Mouse (Mus musculus) ovary, adult 18-20 months (tissue): ENCODE results near the gene Fam185a.

Source experiments
- DNase-seq: peaks from one replicate; pipeline ENCODE4 v3.0.0; 2022; ENCODE audit warnings: low spot score, mixed read lengths

The Fam185a gene

DNA sequence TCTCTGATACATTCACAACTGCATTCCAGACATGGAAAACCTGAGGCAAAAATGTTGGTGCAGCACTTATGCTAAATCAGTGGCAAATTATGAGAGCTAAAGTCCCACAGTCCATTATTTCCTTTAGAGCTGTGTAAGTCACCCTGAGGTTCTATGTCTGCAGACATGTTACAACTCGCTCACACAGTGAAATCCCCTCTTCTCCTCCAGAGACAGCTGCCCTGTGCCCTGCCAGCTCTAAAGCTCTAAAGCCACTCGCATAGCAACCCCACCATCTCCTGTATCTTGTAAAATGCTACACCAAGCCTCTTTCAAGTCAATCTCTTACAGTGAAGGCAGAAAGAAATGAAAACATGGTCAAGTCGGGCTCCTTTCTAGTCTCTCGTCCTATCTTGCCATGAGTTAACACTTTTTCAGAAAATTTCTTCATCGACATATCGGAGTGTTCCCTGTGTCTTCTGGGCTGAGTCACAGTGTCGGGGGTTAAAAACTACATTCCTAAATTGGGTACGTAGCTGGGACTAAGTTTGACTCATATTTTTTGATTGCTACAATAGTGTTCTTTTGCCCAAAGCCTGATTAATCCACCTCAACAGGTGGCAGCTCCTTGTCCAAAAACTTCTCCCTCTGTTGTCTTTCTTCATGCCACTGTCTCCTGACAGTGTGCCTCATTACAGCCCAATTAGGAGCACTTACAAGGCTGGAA is 68.7 kb downstream of the Fam185a start:
- no peak for DNase-seq

DNA sequence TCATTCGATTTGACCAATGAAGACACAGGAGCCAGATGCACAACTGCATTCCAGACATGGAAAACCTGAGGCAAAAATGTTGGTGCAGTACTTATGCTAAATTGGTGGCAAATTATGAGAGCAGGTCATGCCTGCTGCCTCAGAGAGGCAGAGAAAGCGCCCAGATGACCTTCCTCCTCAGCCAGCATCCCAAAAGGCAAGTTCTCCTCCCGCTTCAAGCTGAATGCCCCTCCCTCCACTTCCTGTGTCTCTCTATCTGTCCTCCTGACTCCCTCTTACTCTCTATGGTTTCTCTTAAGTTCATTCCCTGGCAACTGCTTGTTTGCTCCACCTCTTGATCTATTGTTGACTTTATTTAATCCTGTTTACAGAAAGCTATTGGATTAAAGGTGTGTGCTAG is 70.0 kb downstream of the Fam185a start:
- DNase-seq, result no peak

DNA sequence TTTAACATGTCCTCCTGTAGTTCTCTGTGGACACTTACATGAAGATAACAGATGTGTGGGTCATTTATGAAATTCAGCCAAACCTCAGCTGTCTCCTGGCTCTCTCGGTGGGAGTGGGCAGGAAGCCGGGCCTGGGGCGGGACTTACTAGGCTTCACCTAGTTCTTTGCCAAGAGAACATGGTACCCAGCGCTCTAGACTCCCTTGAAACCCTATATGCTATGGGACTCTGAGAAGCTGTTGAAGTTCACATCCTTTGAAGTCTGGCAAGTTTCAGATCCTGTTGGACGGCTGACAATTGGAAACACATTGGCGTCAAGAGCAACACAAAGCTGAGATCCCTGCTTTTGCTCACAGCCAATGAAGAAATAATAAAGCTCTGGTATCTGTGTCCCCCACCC is 71.6 kb downstream of the Fam185a start:
- no peak for DNase-seq

DNA sequence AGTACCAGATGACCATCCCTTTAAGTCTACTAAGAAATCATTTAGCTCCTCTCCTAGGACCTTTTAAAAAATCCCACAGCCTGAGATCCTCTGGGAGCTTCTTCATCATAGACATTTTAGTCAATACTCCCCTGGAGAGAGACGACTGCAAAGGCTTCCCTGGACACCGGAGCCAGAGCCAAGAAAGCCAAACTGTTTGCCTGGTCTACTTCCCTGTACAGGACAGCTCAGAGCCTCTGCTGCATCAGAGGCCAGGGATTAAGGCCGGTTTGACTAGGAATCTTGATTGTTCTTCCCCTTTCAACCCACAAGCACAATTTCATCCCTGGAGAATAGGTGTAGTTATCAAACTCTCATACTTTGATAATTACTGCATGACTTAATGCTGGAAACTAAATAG is 72.1 kb downstream of the Fam185a start:
- no peak for DNase-seq

DNA sequence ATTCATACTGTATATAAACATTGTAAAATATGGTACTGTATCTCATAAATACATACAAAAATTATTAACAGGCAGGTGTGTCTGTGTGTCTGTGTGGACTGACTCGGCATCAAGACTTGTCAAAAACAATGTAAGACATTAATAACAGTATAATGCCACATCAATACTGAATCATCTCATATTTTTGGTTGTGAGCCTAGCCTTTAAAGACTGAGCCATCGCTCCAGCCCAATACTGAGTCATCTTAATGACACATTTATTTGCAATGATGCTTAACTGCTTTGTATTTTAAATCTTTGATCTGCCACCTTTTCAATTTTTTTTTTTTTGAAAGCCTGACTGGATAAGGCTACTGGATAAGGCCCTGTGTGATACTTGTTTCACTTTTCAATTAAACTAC is 73.7 kb downstream of the Fam185a start:
- no peak for DNase-seq

DNA sequence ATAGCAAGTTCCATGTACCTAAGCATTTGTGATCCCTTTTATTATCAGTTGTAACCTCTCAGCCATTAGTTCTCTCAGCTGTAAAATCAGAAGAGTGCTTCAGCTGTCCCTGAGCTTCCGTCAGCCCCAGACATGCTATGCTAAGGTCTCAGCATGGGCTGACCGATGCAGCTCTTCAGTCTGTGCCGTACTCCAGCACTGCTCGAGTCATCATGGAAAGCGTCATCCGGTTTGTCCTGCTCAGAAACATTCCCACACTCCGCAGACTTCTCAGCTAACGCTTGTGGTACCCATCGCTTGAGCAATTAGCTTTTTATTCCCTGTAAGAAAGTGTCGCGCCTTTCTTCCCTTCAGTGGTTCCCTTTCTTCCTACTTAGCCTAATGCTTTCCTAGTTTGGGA is 74.2 kb downstream of the Fam185a start:
- DNase-seq, result no peak

DNA sequence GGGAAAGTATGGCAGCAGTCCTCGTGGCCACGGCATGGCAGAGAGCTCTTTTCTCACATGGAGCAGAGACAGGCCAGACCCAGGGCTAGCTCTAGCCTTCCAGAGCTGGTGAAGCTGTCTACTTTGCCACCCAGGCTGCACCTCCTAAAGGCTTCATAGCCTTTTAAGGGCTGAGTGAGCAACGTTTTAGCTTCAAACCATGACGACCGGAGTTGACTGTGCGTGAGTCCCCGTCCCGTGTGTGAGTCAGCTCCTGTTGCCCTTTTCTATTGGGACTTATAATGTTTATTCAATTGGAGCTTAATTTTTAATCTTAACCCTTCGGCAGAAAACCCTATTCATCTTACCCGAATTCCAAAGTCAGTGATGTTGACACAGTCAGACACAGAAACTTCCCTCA is 75.4 kb downstream of the Fam185a start:
- DNase-seq, result no peak

DNA sequence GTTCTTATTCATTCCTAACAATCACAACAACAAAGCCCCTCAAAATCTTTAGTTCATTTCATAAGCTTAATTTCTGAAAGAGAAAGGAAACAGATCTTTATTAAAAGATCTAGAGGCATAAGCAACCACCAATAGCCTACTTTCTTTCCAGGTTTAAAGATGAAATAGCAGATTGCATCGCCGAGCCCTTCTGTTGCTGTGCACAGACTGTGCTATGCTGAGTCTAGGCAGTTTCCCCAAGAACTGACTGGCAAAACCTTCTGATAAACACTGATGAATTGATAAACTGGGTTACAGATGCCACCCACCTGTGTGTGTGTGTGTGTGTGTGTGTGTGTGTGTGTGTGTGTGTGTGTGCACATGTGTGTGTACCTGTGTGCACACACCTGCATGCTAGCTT is 76.2 kb downstream of the Fam185a start:
- no peak for DNase-seq

DNA sequence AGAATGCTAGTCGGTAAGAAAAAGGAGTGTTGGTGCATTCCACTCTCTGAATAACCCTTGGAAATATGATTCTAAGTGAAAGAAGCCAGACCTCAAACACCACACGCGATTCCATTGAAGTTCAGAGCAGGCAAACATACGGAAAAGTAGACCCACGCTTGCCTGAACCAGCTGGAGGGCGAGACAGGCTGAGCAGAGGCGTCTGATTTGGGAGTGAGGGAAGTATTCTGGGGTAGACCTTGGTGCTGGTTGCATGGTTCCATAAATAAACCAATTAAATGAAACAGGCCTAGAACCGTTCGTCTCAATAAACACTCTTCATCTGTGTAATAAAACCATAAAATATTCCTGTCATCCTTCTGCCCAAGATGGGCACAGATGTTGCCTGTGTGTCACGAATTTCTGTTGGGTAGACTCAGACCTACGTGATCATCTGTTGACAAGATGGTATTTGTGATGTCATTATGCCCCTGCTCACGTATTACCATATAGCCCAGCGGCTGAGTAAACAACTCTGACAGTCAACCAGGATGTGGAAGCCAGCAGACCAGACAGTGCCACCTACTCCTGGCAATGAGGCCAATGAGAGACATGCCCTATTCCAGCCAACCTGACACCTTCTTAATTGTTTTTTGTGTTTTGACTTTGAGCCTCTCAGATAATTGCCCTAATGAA is 78.3 kb downstream of the Fam185a start:
- DNase-seq, result no peak

DNA sequence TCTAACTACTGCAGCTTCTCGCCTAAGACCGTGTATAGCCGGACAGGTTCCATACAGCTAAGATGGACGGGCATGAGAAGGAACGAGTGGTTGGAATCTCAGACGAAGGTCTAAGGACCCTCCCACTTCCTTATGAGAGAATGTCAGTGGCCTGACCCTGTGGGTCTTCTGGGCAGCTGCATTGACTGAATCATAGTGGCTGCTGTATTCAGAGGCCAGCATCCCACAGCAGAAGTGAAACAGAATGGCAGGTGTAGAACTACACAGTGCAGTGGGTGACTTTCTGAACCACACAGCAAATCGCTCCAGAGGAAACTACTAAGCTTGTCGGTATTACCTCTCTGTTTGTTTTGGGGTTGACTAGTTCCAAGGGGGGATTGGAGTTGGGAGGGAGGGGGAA is 80.4 kb downstream of the Fam185a start:
- no peak for DNase-seq

DNA sequence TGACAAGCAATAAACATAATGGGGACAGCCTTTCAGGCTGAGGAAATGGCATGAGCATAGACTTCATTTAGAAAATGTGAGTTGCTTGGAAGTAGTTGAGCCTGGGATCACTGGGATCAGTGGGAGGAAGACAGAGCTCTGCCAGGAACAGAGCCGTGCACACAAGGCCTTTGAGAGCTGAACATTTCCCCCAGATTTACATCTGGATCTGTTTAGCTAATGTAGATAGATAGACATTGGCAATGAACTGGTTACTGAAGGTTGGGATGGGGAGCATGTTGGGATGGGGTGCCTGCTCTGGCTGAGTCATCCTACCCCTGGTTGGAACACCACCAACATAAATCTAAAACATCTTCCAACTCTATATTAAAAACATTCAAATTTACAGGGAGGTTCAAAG is 82.1 kb downstream of the Fam185a start:
- no peak for DNase-seq

DNA sequence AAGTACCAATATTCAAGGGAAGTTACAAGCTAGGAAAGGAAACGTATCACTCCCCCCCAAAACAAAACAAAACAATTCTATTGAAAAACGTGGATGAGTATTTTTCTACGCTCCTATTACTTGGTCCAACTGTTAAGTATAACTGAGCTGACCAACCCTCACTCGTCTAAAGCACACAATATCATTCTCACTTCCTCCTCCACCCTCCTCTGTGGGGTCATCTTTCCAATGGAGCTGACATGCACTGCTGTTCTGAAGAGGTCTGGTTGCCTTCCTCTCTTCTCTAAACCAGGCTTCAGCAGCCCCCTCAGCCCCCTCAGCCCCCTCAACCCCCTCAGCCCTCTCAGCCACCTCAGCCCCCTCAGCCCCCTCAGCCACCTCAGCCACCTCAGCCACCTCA is 85.0 kb downstream of the Fam185a start:
- DNase-seq, result no peak

DNA sequence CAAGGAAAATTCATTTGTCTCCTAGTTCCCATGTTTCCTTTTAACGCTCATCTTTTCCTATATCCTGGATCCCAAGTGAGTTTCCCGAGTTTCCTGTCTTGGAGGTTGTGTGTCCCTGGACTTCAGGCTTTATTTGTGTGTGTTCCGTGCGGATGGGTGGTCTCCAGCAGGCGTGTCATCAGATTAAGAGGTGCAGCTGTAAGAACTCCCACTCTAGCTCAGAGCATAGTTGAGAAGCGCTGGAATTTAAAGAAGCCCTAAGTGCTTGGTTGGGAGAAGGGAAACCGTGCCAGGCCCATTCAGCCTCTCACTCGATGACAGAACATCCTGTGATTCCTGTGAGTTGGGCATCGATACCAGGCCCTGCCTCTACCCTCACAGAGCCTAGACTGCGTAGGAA is 88.6 kb downstream of the Fam185a start:
- DNase-seq, result no peak

DNA sequence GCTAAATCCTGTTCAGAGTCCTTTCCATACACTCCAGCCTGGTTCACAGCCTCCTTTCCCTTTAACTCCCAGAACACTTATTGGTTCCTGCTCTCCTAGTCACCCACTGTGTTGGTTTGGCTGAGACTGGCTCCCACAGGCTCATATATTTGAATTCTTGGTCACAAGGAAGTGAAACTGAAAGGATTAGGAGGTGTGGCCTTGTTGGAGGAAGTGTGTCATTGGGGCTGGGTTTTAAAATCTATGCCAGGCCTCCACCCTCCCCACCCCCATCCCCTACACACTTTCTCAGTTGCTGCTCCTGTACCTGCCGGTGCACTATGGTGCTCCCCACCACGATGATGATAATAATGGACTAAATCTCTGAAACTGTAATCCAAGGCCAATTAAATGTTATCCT is 92.8 kb downstream of the Fam185a start:
- no peak for DNase-seq

DNA sequence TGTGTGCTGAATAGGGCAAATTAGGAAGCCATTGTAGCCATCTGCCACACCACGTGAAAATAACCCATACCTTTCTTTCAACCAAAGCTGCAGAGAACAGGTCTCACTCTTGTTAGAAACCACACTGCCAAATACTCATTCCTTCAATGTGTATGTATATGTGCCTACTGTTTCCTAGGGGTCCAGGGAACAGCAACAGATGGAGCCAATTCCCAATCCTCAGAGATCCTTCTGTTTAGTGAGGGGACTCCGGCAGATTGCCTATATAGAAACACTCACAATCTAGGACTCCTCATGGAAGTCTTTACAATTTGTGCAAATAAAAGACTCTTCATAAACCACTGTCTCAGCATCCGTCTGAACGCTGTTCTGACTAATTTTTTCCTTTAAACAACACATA is 93.4 kb downstream of the Fam185a start:
- no peak for DNase-seq

DNA sequence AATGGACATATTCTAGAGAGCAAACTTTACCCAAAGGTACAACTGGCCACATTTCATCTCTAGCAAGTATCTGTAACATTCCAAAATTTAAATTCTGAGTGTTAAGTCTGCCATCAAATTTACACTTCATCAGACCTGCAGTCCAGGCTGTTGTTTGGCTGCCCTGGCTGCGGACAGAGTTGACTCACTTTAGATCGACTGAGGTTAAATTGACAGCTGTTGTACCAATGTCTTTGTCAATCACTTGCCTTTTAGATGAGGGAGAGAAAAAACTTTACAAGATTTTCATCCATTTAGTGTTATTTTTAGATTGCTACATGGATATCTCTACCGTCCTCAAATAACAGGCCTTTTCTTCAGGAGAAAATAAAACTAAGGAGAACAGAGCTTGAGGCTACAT is 94.4 kb downstream of the Fam185a start:
- no peak for DNase-seq

DNA sequence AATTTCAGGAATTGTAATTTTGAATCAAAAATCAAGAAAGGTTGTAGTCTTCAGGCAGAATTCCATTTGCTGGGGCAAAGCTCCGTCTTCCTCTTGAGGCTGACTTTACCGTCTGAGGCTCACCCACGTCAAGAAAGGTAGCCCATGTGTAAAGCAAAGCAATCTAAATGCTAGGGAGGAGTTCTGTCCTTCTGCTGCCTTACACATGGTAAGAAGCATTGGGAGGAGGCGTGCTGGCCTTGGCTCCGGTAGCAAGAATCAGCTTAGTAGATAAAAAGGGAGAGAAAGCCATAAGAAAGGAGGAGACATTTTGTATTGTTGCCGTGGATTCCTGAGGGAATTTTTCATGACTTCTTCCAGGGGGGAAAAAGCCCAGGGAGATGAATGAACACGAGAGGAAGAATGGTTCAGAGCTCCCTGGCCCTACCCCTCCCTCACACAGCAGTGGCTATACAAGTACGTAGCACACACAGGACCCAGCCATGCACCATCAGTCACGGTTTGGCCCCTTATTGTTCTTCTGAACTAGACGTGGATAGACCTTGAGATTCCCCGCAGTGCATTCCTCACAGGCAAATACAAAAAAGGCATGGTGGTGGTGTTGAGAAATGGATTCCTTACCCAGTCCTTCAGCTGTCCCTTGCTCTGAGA is 102.2 kb downstream of the Fam185a start:
- DNase-seq, result no peak

DNA sequence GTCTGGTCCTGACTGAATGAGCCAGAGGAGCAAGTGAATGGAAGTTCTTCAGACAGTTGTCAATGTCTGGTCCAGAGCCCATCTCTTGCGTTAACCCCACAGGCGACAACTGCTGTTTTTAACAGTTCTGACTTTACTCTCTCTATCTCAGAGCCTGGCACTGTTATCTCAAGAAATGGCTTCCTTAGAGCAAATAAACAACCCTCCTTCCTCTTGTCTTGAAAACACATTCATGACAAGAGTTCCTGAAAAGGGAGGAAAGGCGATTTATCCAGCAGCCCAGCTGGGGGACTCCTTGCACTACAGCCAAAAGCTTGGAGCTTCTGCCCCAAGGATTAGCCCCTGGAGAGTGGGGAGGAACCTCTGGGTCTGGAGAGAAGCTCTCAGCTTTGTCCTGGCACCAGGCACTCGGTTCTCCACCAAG is 102.7 kb downstream of the Fam185a start:
- peak; percentile 53 for DNase-seq

DNA sequence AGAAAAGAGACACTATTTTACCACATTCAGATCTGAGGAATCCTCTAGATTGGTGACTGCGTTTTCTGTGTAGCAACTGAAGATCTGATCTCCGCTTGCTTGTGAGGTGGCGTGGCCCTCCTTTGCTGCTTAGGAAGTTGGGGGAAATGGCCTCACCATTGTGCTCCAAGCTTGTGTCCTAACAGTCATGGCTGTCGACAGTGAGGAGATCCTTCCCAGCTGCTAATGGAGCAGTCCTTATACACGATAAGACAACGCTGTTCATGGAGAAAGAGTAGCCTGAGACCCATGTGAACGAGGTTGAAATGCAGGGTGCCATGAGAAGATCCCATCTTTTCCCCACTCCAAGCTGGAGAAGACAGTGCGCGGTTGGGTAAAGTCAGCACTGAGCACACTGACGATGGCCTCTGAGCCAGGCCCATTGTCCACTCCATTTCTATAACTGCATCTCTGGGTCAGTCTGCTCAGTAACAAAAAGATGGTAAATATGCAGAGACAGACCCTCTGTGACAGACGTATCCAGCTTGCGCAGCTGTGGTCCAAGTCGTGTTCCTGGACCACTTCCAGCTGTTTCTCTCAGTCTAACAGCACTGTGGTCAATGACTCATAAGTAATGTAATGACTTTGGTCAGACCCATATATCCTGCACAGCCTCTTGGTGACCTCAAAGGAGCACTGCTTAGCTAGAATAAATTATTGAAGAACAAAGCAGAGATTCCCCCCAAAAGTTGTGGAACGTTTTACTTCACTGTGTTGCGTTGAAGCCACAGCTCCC is 103.5 kb downstream of the Fam185a start:
- no peak for DNase-seq

DNA sequence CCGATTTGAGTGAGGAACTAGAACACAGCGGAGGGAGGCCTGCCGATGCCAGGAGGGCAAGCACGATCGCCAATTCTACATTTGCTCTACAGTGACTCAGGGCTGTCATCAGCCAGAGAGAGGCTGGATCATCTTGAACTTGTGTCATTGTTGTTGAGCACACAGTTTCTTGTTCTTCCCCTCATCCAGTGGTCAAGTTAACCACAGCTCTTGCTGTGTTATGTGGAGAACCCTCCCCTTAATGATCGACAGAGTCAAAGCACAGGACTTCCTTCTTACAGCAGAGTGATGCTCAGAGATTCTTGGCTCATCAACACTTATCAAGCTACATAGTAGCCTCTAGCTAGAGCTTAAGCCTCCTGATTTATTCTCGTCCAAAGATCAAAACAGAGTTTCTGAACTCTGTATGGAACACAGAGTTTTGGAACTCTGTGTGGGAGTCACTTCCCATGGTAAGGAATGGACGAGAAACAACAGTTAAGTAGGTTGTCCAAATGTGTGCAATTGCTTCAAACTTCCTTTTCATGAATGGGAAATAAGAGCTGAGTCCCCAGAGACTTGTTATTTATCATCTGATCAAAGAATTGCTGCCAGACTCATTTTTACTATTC is 104.5 kb downstream of the Fam185a start:
- no peak for DNase-seq
